Mouse (Mus musculus): ENCODE data around the gene Ankrd33. TPM values are rescaled to one million over a fixed set of nuclear protein-coding genes. Genes with fewer than 3 reads are reported as not detected.
A peak's percentile ranks its signal among the peaks of the same experiment; 100 is the strongest.

The Ankrd33 gene
- total RNA-seq, 4 experiments from 2014 or later, result 0.75 to 1.1 (median 0.79) TPM

- DNase-seq, result no peak
These were observed 31.8 kb downstream of the Ankrd33 start for GRCm38 (mm10) chr15:101147115-101147909.

GRCm38 (mm10) chr15:101147910-101148273 is 32.3 kb downstream of the Ankrd33 start:
- no peak for DNase-seq

- DNase-seq, result no peak
These were observed 33.0 kb downstream of the Ankrd33 start for GRCm38 (mm10) chr15:101148604-101149003.

GRCm38 (mm10) chr15:101151409-101152261 is 36.1 kb downstream of the Ankrd33 start:
- DNase-seq, result no peak

- no peak for DNase-seq
These were observed 39.4 kb downstream of the Ankrd33 start for GRCm38 (mm10) chr15:101154700-101155616.

- DNase-seq, result no peak
These were observed 44.6 kb downstream of the Ankrd33 start for GRCm38 (mm10) chr15:101160128-101160527.

GRCm38 (mm10) chr15:101160591-101160990 is 45.0 kb downstream of the Ankrd33 start:
- no peak for DNase-seq

GRCm38 (mm10) chr15:101161534-101161933 is 46.0 kb downstream of the Ankrd33 start:
- no peak for DNase-seq

- DNase-seq, result no peak
These were observed 47.5 kb downstream of the Ankrd33 start for GRCm38 (mm10) chr15:101163056-101163458.

GRCm38 (mm10) chr15:101163854-101164253 is 48.3 kb downstream of the Ankrd33 start:
- DNase-seq, result peak; percentile 42

GRCm38 (mm10) chr15:101164291-101164690 is 48.7 kb downstream of the Ankrd33 start:
- DNase-seq, result no peak

GRCm38 (mm10) chr15:101165658-101166437 is 50.3 kb downstream of the Ankrd33 start:
- no peak for DNase-seq

- no peak for DNase-seq
These were observed 52.0 kb downstream of the Ankrd33 start for GRCm38 (mm10) chr15:101167553-101167952.

Other genes starting within 250 kb of the Ankrd33 start
- 10 to 100 TPM in 2 of 4 experiments, 1 to 10 TPM in 2; 4.1 to 14.9 (median 8.5) TPM for gene Scn8a, start 245.9 kb upstream of the Ankrd33 start, total RNA-seq (2022)
- under 1 TPM in 1 of 4 experiments, not detected in 3; 0.38 TPM for gene Gm47841, start 68.4 kb upstream of the Ankrd33 start, total RNA-seq (2022)
- gene Fignl2, start 37.2 kb upstream of the Ankrd33 start, total RNA-seq (2022), result 1 to 10 TPM; 6.4 to 9.1 (median 7.4) TPM
- 10 to 100 TPM; 14.5 to 24.7 (median 21.5) TPM for gene Acvrl1, start 12.8 kb downstream of the Ankrd33 start, total RNA-seq (2022)
- 10 to 100 TPM in 3 of 4 experiments, 1 to 10 TPM in 1; 8.6 to 15.4 (median 12.1) TPM for gene Acvr1b, start 58.3 kb downstream of the Ankrd33 start, total RNA-seq (2022)
- 10 to 100 TPM in 3 of 4 experiments, 1 to 10 TPM in 1; 8.8 to 19.6 (median 17.1) TPM for gene Grasp, start 108.4 kb downstream of the Ankrd33 start, total RNA-seq (2022)
- 100 to 1,000 TPM in 2 of 4 experiments, 10 to 100 TPM in 2; 42.9 to 895 (median 124) TPM for gene Nr4a1, start 138.5 kb downstream of the Ankrd33 start, total RNA-seq (2022)
- gene Atg101, start 168.5 kb downstream of the Ankrd33 start, total RNA-seq (2022), result 10 to 100 TPM; 31.4 to 48.9 (median 37.0) TPM
- under 1 TPM; 0.49 to 0.91 (median 0.71) TPM for gene 6030408B16Rik, start 177.5 kb downstream of the Ankrd33 start, total RNA-seq (2022)